Mouse (Mus musculus) E14TG2a.4 (cell line): ENCODE measurements around the gene Trpv4.

Source experiments
- H3K27me3 ChIP-seq: 2 replicates; pipeline ENCODE4 v1.6.1; 2014; ENCODE audit warnings: low read length, control low read depth; ENCODE audit not compliant: insufficient read depth
- H3K36me3 ChIP-seq: 2 replicates; pipeline ENCODE4 v1.6.1; 2014; ENCODE audit warnings: low read length, control low read depth; ENCODE audit not compliant: insufficient read depth
- H3K4me1 ChIP-seq: replicated peaks from 2 replicates; pipeline ENCODE4 v1.6.1; 2014; ENCODE audit warnings: low read depth, low read length, control low read depth
- H3K4me3 ChIP-seq: replicated peaks from 2 replicates; pipeline ENCODE4 v1.5.1; 2014; ENCODE audit warnings: mild to moderate bottlenecking, low read length
- H3K9me3 ChIP-seq: 2 replicates; pipeline ENCODE4 v1.6.1; 2014; ENCODE audit warnings: low read length, control low read depth
- CTCF ChIP-seq: conservative IDR thresholded peaks from 2 replicates; pipeline ENCODE4 v1.5.1; 2014; ENCODE audit warnings: low read length
- NANOG ChIP-seq: IDR thresholded peaks from 2 replicates; pipeline ENCODE4 v1.6.1; 2014; ENCODE audit warnings: borderline replicate concordance, low read length, mixed read lengths
- POU5F1 ChIP-seq: IDR thresholded peaks from 2 replicates; pipeline ENCODE4 v1.6.1; 2014; ENCODE audit warnings: low read length, borderline replicate concordance

Gene Trpv4

GRCm38 (mm10) chr5:114608516-114608915, 49.7 kb downstream of the Trpv4 start:
- peaks cover 30% of the 10 kb centered on the region for H3K27me3 ChIP-seq
- peaks cover 76% of the 10 kb centered on the region for H3K4me1 ChIP-seq
- no peaks in the 10 kb centered on the region for H3K9me3 ChIP-seq
- no peak for TF ChIP-seq NANOG
- peak; percentile 97 for TF ChIP-seq CTCF
- no peaks in the 10 kb centered on the region for H3K36me3 ChIP-seq
- H3K4me3 ChIP-seq, result no peak overlapping the region

- peaks cover 74% of the 10 kb centered on the region for H3K4me1 ChIP-seq
- no peak overlapping the region for H3K4me3 ChIP-seq
- peaks cover 25% of the 10 kb centered on the region for H3K27me3 ChIP-seq
- TF ChIP-seq POU5F1 (no peak), CTCF (no peak), NANOG (no peak)
- no peaks in the 10 kb centered on the region for H3K36me3 ChIP-seq
- H3K9me3 ChIP-seq, result no peaks in the 10 kb centered on the region
Measured at GRCm38 (mm10) chr5:114607651-114608050, 50.6 kb downstream of the Trpv4 start.

- Histone ChIP-seq H3K27me3 (peaks cover 18% of the 10 kb centered on the region), H3K4me1 (peaks cover 68% of the 10 kb centered on the region), H3K36me3 (0 out of 2 replicates have a peak, but pooled peaks cover 4% of the 10 kb centered on the region), H3K4me3 (no peak overlapping the region), H3K9me3 (no peaks in the 10 kb centered on the region)
- TF ChIP-seq POU5F1 (no peak), CTCF (no peak), NANOG (no peak)
Measured at GRCm38 (mm10) chr5:114605981-114606380, 52.2 kb downstream of the Trpv4 start.

- Histone ChIP-seq H3K9me3 (no peaks in the 10 kb centered on the region), H3K36me3 (0 out of 2 replicates have a peak, but pooled peaks cover 4% of the 10 kb centered on the region), H3K4me1 (peaks cover 61% of the 10 kb centered on the region), H3K27me3 (peaks cover 7% of the 10 kb centered on the region), H3K4me3 (peak overlapping the region; percentile 4; the same call in 1 of the 2 replicates)
- peak; percentile 61 for TF ChIP-seq CTCF
- TF ChIP-seq POU5F1, result no peak
Measured at GRCm38 (mm10) chr5:114604781-114605290, 53.4 kb downstream of the Trpv4 start.

GRCm38 (mm10) chr5:114603975-114604374, 54.2 kb downstream of the Trpv4 start:
- Histone ChIP-seq H3K4me1 (peaks cover 64% of the 10 kb centered on the region), H3K4me3 (no peak overlapping the region), H3K36me3 (0 out of 2 replicates have a peak, but pooled peaks cover 4% of the 10 kb centered on the region), H3K9me3 (no peaks in the 10 kb centered on the region), H3K27me3 (no peaks in the 10 kb centered on the region)
- TF ChIP-seq CTCF (peak; percentile 48), NANOG (no peak)

GRCm38 (mm10) chr5:114602012-114602411, 56.2 kb downstream of the Trpv4 start:
- no peaks in the 10 kb centered on the region for H3K27me3 ChIP-seq
- no peaks in the 10 kb centered on the region for H3K9me3 ChIP-seq
- H3K36me3 ChIP-seq, result 0 out of 2 replicates have a peak, but pooled peaks cover 4% of the 10 kb centered on the region
- peaks cover 70% of the 10 kb centered on the region for H3K4me1 ChIP-seq
- TF ChIP-seq CTCF, result no peak
- no peak for TF ChIP-seq NANOG
- TF ChIP-seq POU5F1, result no peak
- H3K4me3 ChIP-seq, result no peak overlapping the region

- Histone ChIP-seq H3K27me3 (no peaks in the 10 kb centered on the region), H3K9me3 (no peaks in the 10 kb centered on the region), H3K36me3 (peaks cover 15% of the 10 kb centered on the region), H3K4me3 (0 out of 2 replicates have a peak overlapping the region, but pooled peaks have one; percentile 54), H3K4me1 (peaks cover 69% of the 10 kb centered on the region)
- TF ChIP-seq POU5F1, result no peak
- TF ChIP-seq NANOG, result no peak
- no peak for TF ChIP-seq CTCF
Measured at GRCm38 (mm10) chr5:114597652-114598051, 60.6 kb downstream of the Trpv4 start.

- TF ChIP-seq NANOG, result no peak
- TF ChIP-seq CTCF, result no peak
- TF ChIP-seq POU5F1, result no peak
- H3K4me3 ChIP-seq, result peak overlapping the region; percentile 54
Measured at GRCm38 (mm10) chr5:114597222-114597621, 61.0 kb downstream of the Trpv4 start.

GRCm38 (mm10) chr5:114596604-114597003, 61.6 kb downstream of the Trpv4 start:
- H3K27me3 ChIP-seq, result no peaks in the 10 kb centered on the region
- peak overlapping the region; percentile 54 for H3K4me3 ChIP-seq
- TF ChIP-seq CTCF (no peak), NANOG (no peak), POU5F1 (no peak)
- H3K4me1 ChIP-seq, result peaks cover 65% of the 10 kb centered on the region
- peaks cover 11% of the 10 kb centered on the region for H3K36me3 ChIP-seq
- no peaks in the 10 kb centered on the region for H3K9me3 ChIP-seq

More at GRCm38 (mm10) chr5:114597222-114597621, 61.0 kb downstream of the Trpv4 start:
- H3K36me3 ChIP-seq, result peaks cover 15% of the 10 kb centered on the region
- H3K9me3 ChIP-seq, result no peaks in the 10 kb centered on the region
- peaks cover 69% of the 10 kb centered on the region for H3K4me1 ChIP-seq
- no peaks in the 10 kb centered on the region for H3K27me3 ChIP-seq
